Mouse (Mus musculus): Measurements from ENCODE around the gene Resf1.
"Not testable (repeated sequence)": the region's sequence is repeated elsewhere in the genome, so short reads cannot be mapped to it uniquely, and the experiment has no call there.

The Resf1 gene

GRCm38 (mm10) chr6:149308956-149309932 is at the start of gene Resf1:
Gene Resf1 (plus strand): TSS chr6:149309414.
- peak; percentile 92 for DNase-seq

GRCm38 (mm10) chr6:149260801-149261239 is 48.4 kb upstream of the Resf1 start:
- DNase-seq: no peak

GRCm38 (mm10) chr6:149267951-149268350 is 41.3 kb upstream of the Resf1 start:
- DNase-seq: no peak

- DNase-seq: no peak
These were observed 30.9 kb upstream of the Resf1 start for GRCm38 (mm10) chr6:149278248-149278731.

GRCm38 (mm10) chr6:149278866-149279265 is 30.3 kb upstream of the Resf1 start:
- DNase-seq: no peak

GRCm38 (mm10) chr6:149280511-149280910 is 28.7 kb upstream of the Resf1 start:
- no peak for DNase-seq

GRCm38 (mm10) chr6:149288190-149288589 is 21.0 kb upstream of the Resf1 start:
- not testable (repeated sequence) for DNase-seq

GRCm38 (mm10) chr6:149303231-149303630 is 6.0 kb upstream of the Resf1 start:
- DNase-seq: not testable (repeated sequence)

- no peak for DNase-seq
These were observed 2.1 kb upstream of the Resf1 start for GRCm38 (mm10) chr6:149307092-149307491.

GRCm38 (mm10) chr6:149307801-149308200 is 1.4 kb upstream of the Resf1 start:
- DNase-seq: no peak

GRCm38 (mm10) chr6:149310226-149310625 is 1.0 kb downstream of the Resf1 start:
- DNase-seq: no peak

- DNase-seq: no peak
These were observed 1.8 kb downstream of the Resf1 start for GRCm38 (mm10) chr6:149311044-149311443.

GRCm38 (mm10) chr6:149311778-149312177 is 2.6 kb downstream of the Resf1 start:
- no peak for DNase-seq

GRCm38 (mm10) chr6:149312221-149312620 is 3.0 kb downstream of the Resf1 start:
- no peak for DNase-seq

- no peak for DNase-seq
These were observed 5.7 kb downstream of the Resf1 start for GRCm38 (mm10) chr6:149314918-149315317.

- no peak for DNase-seq
These were observed 14.5 kb downstream of the Resf1 start for GRCm38 (mm10) chr6:149323523-149324241.

- no peak for DNase-seq
These were observed 15.0 kb downstream of the Resf1 start for GRCm38 (mm10) chr6:149324242-149324633.

- no peak for DNase-seq
These were observed 19.9 kb downstream of the Resf1 start for GRCm38 (mm10) chr6:149329071-149329470.

GRCm38 (mm10) chr6:149330332-149330731 is 21.1 kb downstream of the Resf1 start:
- no peak for DNase-seq

GRCm38 (mm10) chr6:149333036-149333435 is 23.8 kb downstream of the Resf1 start:
- no peak for DNase-seq

- DNase-seq: no peak
These were observed 28.8 kb downstream of the Resf1 start for GRCm38 (mm10) chr6:149337990-149338389.

GRCm38 (mm10) chr6:149338622-149339021 is 29.4 kb downstream of the Resf1 start:
- DNase-seq: no peak

GRCm38 (mm10) chr6:149343802-149344201 is 34.6 kb downstream of the Resf1 start:
- DNase-seq: no peak

- no peak for DNase-seq
These were observed 35.2 kb downstream of the Resf1 start for GRCm38 (mm10) chr6:149344372-149344771.

All from cerebellum, adult 9-11 months (tissue).